Mouse (Mus musculus) cerebellum, adult 2 months (tissue): ENCODE results near the gene H2-M5. TPM values are rescaled to one million over a fixed set of nuclear protein-coding genes. Genes with fewer than 3 reads are reported as not detected.
"Not testable (repeated sequence)": the region's sequence is repeated elsewhere in the genome, so short reads cannot be mapped to it uniquely, and the experiment has no call there.

ENCODE experiments used
- DNase-seq, 2 experiments: peaks; one replicate each; pipeline ENCODE4 v3.0.0; 2021
- H3K27ac ChIP-seq: fragments of 200-500 bp; 2 replicates; pipeline ENCODE4 v1.5.1; 2012; ENCODE audit warnings: low read length, control low read depth, inconsistent platforms; ENCODE audit not compliant: insufficient read depth
- H3K27me3 ChIP-seq: fragments of 200-500 bp; 2 replicates; pipeline ENCODE4 v1.6.1; 2012; ENCODE audit warnings: inconsistent platforms, mild to moderate bottlenecking, low read length, moderate library complexity; ENCODE audit not compliant: control insufficient read depth, insufficient read depth
- H3K4me1 ChIP-seq: fragments of 200-500 bp; 2 replicates; pipeline ENCODE4 v1.6.1; 2011; ENCODE audit warnings: low read length; ENCODE audit not compliant: control insufficient read depth, insufficient read depth
- H3K4me3 ChIP-seq: fragments of 200-500 bp; replicated peaks from 2 replicates; pipeline ENCODE3; 2011; ENCODE audit warnings: mild to moderate bottlenecking, low read depth, low read length, control low read depth; ENCODE audit not compliant: insufficient read depth
- CTCF ChIP-seq: fragments of 200-500 bp; IDR thresholded peaks from 2 replicates; pipeline ENCODE4 v1.5.1; 2011; ENCODE audit warnings: low read depth, mild to moderate bottlenecking, control low read depth, low read length, moderate library complexity, borderline replicate concordance; ENCODE audit not compliant: insufficient read depth
- POLR2A ChIP-seq: fragments of 200-500 bp; IDR thresholded peaks from 2 replicates; pipeline ENCODE4 v1.6.1; 2011; ENCODE audit warnings: low read length, control low read depth, borderline replicate concordance; ENCODE audit not compliant: insufficient read depth
- WGBS: fragments of 180-500 bp; shearing (Covaris S2); methylation state at CpG from one replicate; pipeline ENCODE4 v1.1.7; 2018; 5-methylcytosine and 5-hydroxymethylcytosine counted together
- polyA plus RNA-seq: library from polyadenylated mRNA; depleted of rRNA; stranded (reverse); fragments of >200 nt; gene quantifications from 2 replicates; pipeline ENCODE4 v1.2.3, GENCODE M21; 2012

Gene H2-M5
- polyA plus RNA-seq, 1 experiment, result 0.77 TPM

DNA sequence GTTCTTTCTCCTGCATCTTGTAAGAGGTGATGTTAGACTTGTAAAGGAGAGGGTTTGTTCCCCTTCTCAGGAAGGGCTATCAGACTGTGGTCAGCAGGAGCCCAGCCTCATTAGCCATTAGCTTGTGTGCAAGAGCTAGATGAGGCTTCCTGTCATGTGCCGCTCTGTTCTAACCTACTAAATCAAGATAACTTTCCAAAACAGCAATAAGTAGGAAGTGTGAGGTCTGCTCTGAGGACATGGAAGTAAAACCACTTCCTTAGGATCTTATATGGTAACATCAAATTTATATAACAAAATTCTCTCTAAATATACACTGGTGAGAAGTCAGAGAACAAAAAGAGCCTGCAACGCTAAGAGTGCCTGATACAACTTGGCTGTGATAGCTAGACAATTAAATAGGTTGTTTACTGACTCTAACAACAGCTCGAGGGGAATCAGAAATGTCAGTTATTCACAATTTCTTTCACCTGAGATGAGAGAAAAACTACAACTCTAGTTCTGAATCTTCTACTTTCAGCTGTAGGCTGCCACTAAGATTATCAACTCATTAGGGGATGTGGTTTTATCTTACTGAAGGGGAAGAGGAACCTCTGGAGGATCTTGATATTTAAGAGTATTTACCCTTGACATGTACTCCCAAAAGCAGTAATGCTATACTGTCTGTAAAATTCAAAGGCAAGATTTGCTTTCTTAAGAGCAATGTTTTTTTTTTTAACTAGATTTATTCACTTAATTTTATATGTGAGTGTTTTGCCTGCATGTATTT lies 3.2 kb upstream of the H2-M5 start:
- no peak for DNase-seq
- no peaks in the 10 kb centered on the region for H3K4me1 ChIP-seq
- H3K27ac ChIP-seq, result no peak overlapping the region
- 77% methylated on average over 3 of the region's 3 CpGs for WGBS
- TF ChIP-seq CTCF (no peak), POLR2A (no peak)
- H3K27me3 ChIP-seq, result no peaks in the 10 kb centered on the region; the same call in 1 of the 2 replicates
- H3K4me3 ChIP-seq, result no peak overlapping the region

DNA sequence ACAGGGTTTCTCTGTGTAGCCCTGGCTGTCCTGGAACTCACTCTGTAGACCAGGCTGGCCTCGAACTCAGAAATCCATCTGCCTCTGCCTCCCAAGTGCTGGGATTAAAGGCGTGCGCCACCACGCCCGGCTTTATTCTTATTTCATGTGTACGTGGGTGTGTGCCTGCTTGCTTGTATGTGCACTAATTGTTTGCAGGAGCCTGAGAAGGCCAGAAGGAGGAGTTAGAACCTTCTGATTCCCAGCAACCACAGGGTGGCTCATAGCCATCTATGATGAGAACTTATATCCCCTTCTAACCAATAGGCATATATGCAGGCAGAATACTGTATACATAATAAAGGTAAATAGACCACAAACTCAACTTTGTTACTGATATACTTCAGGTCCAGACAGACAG lies 1.3 kb upstream of the H2-M5 start:
- not testable (repeated sequence) for H3K4me3 ChIP-seq, H3K27ac ChIP-seq, H3K27me3 ChIP-seq, H3K4me1 ChIP-seq, DNase-seq
- WGBS, result 92% methylated on average over 6 of the region's 6 CpGs

DNA sequence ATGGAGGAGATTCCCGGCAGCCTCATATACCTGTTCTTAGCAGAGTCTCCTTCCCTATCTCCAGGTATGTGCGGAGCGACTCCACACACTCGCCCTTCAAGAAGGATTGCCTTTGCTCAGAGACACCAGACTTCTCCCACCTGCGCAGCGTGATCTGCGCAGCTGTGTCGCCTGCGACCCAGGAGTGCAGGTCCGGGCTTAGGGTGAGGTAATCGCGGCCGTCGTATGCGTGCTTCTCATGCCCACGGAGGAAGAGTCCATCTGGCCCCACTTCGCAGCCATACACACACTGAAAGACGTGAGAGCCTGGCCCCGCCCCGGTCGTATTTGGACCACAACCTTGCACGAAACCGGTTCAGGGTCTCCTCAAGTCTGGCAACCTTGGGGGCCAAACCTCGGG lies 862 bp downstream of the H2-M5 start:
- DNase-seq, result no peak
- WGBS, result 7% methylated on average over 24 of the region's 24 CpGs
- no peak overlapping the region for H3K27ac ChIP-seq
- no peaks in the 10 kb centered on the region for H3K4me1 ChIP-seq
- H3K27me3 ChIP-seq, result no peaks in the 10 kb centered on the region; the same call in 1 of the 2 replicates
- no peak for TF ChIP-seq CTCF
- no peak overlapping the region for H3K4me3 ChIP-seq

DNA sequence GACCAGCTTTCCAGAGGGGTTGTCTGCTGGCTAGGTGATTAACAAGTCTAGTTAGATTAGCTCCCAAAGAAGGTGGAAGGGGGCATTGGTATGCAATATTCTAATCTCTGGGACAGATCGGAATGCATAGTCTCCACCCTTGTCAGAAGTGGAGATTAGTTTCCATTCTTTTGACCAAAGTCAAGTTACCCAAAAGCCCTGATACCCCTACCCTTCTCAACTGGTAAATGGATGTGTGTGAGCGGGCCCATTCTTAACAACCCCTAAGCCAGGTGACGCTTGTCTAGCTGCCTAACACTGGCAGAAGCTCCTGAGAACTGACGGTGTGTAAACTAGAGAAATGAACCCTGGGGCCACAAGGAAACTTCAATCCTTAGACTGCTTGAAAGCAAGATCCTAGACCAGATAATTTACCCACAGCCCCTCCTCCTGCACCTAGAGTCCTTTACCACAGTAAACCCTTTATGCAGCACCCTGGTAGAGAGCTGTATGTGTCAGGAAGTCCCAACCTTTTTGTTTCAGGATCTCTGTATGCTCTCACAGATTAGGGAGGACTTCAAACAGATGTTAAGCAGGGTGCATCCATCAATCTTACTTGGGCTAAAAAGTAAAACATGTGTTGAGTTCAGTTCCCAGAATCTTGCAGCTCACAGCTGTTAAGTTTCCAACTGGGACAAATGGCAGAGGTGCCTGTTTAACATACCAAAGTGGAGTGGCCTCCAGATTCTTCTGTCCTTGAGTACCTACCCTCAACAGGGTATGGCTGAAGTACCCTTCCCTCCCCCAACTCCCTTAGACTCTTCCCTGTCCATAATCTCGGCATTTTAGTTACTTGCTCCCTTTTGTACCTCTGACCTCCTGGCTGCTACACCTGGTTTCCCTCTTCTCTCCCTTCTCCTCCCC lies 6.8 kb downstream of the H2-M5 start:
- Histone ChIP-seq H3K27ac (no peak overlapping the region), H3K4me1 (no peaks in the 10 kb centered on the region), H3K4me3 (no peak overlapping the region), H3K27me3 (no peaks in the 10 kb centered on the region)
- no peak for DNase-seq
- WGBS, result 63% methylated on average over 5 of the region's 5 CpGs
- no peak for TF ChIP-seq CTCF
- TF ChIP-seq POLR2A, result no peak

DNA sequence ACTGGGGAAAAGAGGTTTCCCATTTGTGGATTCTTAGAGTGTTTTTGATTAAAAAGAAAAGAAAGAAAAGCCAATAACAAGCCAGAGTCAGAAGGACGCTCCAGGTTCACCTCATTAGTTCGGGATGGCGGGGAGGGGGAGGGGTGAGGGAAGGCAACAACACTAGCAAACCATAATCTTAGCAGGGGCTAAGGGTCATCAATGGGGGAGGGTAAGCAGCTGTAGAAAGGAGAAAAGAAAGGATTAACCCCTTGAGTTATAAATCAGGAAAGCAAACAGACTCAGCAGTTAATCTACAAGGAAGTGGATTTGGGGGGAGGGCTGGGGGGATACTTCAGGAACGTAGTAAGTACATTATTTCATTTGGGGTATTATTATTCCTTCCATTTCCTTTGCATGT lies 7.5 kb downstream of the H2-M5 start:
- H3K4me3 ChIP-seq, result no peak overlapping the region
- 28% methylated on average over 4 of the region's 4 CpGs for WGBS

DNA sequence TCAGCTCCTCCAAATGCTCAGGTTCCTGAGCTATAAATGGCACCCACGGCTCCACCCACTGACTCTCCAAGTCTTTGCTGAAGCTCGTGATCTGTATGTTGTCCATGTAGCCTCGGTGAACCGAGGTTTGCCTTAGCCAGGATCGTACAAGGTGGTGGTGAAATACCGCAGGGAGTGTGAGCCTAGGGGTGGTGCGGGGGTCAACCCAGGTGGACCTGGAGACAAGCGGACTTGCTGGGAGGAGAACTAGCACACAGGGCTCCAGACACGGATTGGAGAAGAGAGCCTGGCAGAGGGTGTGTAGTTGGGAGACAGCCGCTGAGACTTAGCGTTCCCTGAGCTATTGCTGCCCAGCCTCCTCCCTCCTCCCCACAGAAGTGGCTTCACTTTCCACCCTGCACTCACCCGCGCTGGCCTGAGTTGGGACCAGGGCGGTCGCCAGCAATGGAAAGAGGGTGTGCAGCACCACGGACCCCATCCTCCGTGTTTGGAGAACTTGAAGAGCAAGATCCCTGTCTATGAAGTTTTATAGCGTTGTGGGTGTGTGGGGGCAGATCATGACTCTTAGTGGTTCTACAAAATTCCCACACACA lies 8.0 kb downstream of the H2-M5 start, which contains the start of gene 2410137M14Rik:
TSS of gene 2410137M14Rik (minus strand) at position 17 of the 593 bp plus-strand sequence.
- Histone ChIP-seq H3K4me3 (no peak within 1 kb of the TSS), H3K4me1 (no peaks in the 10 kb centered on the region), H3K27me3 (no peaks in the 10 kb centered on the region), H3K27ac (no peak within 1 kb of the TSS)
- DNase-seq, result no peak
- TF ChIP-seq CTCF (no peak), POLR2A (no peak)
- WGBS, result 15% methylated on average over 18 of the region's 18 CpGs

More for the DNA sequence above, 7.5 kb downstream of the H2-M5 start:
- Histone ChIP-seq H3K27ac (no peak overlapping the region), H3K27me3 (no peaks in the 10 kb centered on the region), H3K4me1 (no peaks in the 10 kb centered on the region)
- TF ChIP-seq POLR2A (no peak), CTCF (no peak)
- DNase-seq, result no peak

DNA sequence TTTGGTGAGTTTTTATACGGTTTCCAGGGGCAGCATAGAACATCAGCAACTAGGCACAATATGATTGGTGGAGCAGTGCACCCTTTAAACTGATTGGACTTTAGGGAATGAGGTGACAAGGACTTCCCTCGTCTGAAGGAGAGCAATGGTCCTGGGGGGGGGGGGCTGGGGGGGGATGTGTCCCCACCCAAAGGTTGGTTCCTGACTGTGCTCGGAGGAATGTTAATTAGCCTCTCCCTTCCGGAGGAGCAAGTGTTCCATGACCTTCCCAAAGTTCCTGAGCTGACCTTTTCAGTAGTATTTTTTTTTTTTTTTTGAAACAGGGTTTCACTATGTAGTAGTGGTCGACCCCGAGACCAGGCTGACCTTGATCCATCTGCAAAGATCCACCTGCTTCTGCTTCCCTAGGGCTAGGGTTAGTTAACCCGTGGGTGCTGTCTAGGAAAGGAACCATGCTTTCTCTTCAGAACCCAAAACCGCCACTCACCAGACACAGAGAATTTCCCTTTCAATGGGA lies 16.0 kb downstream of the H2-M5 start:
- TF ChIP-seq CTCF, result no peak
- TF ChIP-seq POLR2A, result no peak
- Histone ChIP-seq H3K27me3 (no peaks in the 10 kb centered on the region), H3K4me1 (no peaks in the 10 kb centered on the region), H3K27ac (no peak overlapping the region), H3K4me3 (no peak overlapping the region)
- DNase-seq, result no peak
- WGBS, result 70% methylated on average over 8 of the region's 8 CpGs

DNA sequence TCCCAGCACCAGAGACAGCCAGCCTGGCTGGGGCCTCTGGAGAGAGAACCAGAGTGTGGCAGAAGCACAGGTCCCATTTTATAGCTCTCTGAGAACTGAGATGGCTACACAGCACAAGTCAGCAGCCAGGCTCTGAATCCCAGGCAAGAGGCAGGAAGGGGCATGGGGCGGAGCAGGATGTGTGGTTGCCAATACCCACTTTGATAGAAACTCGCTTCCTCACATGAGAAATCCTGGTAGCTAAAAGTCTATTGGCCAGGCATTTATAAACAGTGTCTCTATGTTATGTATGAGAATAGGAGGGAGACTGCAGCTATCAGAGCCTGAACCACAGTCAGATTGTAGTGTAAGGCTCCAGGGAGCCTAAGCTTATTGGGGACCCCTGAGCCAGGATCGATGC lies 16.5 kb downstream of the H2-M5 start:
- no peak overlapping the region for H3K4me3 ChIP-seq
- no peaks in the 10 kb centered on the region for H3K4me1 ChIP-seq
- DNase-seq, result no peak
- H3K27ac ChIP-seq, result no peak overlapping the region
- no peaks in the 10 kb centered on the region for H3K27me3 ChIP-seq
- TF ChIP-seq CTCF (no peak), POLR2A (no peak)
- 79% methylated on average over 3 of the region's 3 CpGs for whole genome bisulfite sequencing
